Mouse (Mus musculus): Measurements from ENCODE around the gene Dcaf8.

DNA sequence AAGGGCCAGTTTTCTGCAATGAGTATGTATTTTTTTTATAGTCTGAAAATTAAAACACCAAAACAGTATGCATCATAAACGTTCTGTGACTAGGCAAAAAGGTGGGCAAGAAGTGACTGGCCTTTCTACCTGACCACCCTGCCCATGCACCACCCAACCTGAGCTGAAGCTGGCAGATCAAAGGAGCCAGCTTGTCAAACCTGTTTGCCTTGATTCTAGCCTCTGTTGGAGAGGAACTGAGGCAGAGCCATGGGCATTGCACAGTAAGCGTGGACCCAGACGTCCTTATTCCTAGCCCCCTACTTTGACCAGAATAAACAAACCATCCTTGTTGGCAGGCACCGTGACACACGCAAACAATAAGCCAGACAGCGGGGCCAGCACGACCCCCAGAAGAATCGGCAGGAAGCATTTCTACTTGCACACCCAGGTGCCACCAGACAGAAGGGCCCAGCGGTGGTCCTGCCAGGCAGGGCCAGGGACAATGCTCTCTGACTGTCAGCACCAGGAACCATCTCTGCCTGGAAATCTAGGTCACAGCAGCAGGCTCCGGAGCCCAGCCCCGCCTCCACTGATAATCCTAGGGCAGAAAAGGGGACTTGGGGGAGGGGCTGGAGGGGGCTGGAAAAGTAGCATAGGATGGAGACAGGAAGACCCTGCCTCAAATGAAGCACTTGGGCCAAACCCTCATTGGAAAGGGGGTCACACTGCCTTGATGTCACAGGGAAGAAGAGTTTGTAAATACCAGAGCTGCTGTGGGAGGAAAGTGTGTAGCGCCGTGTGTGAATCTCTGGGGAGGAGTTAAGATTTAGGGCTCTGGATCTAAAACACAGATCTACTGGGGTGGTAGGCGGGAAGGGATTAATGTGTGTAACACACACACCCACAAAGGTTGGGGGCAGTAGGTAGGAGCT, 54.3 kb downstream of the Dcaf8 start:
- TF ChIP-seq POLR2A (IDR thresholded peaks at IDR 0.05; ENCODE audit: control insufficient read depth in 1 of 2, insufficient read depth in 1 of 2, low read depth in 1 of 2, low read length in 2 of 2, poor library complexity in 1 of 2) (no peak), ELF1 (IDR thresholded peaks at IDR 0.05; ENCODE audit: low read depth, low read length) (no peak), CTCF (IDR thresholded peaks at IDR 0.05 in 2 of 3, conservative IDR thresholded peaks at IDR 0.05 in 1 of 3; ENCODE audit: control insufficient read depth in 1 of 3, insufficient read depth in 1 of 3, low read depth in 2 of 3, low read length in 3 of 3, poor library complexity in 1 of 3, severe bottlenecking in 1 of 3) (no peak), TCF12 (IDR thresholded peaks at IDR 0.05; ENCODE audit: low read depth, low read length) (no peak), MAFK (IDR thresholded peaks at IDR 0.05; ENCODE audit: borderline replicate concordance, low read depth, low read length) (no peak), JUND (IDR thresholded peaks at IDR 0.05; ENCODE audit: low read depth, low read length) (no peak), POLR2AphosphoS2 (IDR thresholded peaks at IDR 0.05; ENCODE audit: low read length) (no peak), ZMIZ1 (IDR thresholded peaks at IDR 0.05; ENCODE audit: low read depth, low read length) (no peak), EP300 (IDR thresholded peaks at IDR 0.05; ENCODE audit: low read depth in 1 of 2, low read length in 2 of 2) (no peak), RCOR1 (IDR thresholded peaks at IDR 0.05; ENCODE audit: low read depth, low read length) (no peak), ZNF384 (IDR thresholded peaks at IDR 0.05; ENCODE audit: low read depth, low read length) (no peak)

Data from MEL (cell line).